In genomic region chr7:130162718-130163117, GRCm38 (mm10) we compare ENCODE assay signal across 26 mouse cellular contexts.
"Had no signal": no experiment of that assay in that cellular context is flagged by ENCODE, and none has a peak within 500 bp of the region (broad histone marks: within the 10 kb centered on the region; RNA-seq: fewer than 3 reads in every experiment).

No protein-coding gene starts in this region.

- H3K9me3 ChIP-seq: heart, embryonic 13.5 days; heart, embryonic 15.5 days; hindbrain, embryonic 13.5 days; hindbrain, embryonic 15.5 days; limb, embryonic 12.5 days; liver, embryonic 13.5 days; liver, embryonic 15.5 days had no signal

- H3K36me3 ChIP-seq: heart, embryonic 15.5 days; hindbrain, embryonic 13.5 days; hindbrain, embryonic 15.5 days; liver, embryonic 15.5 days had no signal

- H3K27ac ChIP-seq: gastrocnemius, adult 2 months; heart, adult 2 months; heart, embryonic 13.5 days; heart, embryonic 15.5 days; hindbrain, embryonic 13.5 days; hindbrain, embryonic 15.5 days; hindbrain, postnatal 0 days; kidney, postnatal 0 days; liver, embryonic 13.5 days; liver, embryonic 15.5 days had no signal

- H3K4me2 ChIP-seq: heart, embryonic 11.5 days; heart, embryonic 13.5 days; heart, embryonic 15.5 days; hindbrain, embryonic 13.5 days; hindbrain, embryonic 15.5 days; limb, embryonic 12.5 days; liver, embryonic 11.5 days; liver, embryonic 13.5 days; liver, embryonic 15.5 days had no signal

- H3K27me3 ChIP-seq: heart, embryonic 13.5 days; heart, embryonic 15.5 days; hindbrain, embryonic 13.5 days; hindbrain, embryonic 15.5 days; limb, embryonic 12.5 days; liver, embryonic 13.5 days; liver, embryonic 15.5 days had no signal

- ATAC-seq: hindbrain, postnatal 0 days; intestine, embryonic 16.5 days had no signal

- H3K4me3 ChIP-seq: gastrocnemius, adult 2 months; heart, adult 2 months; heart, embryonic 13.5 days; heart, embryonic 15.5 days; hindbrain, embryonic 13.5 days; hindbrain, embryonic 15.5 days; limb, embryonic 12.5 days; liver, embryonic 13.5 days; liver, embryonic 15.5 days had no signal

- DNase-seq: gastrocnemius, adult 2 months; gastrocnemius, postnatal 10 days; gastrocnemius, postnatal 36 days; heart, adult 11 months; heart, adult 2 months; heart, postnatal 14 days; heart, postnatal 36 days; kidney, adult 11 months; kidney, adult 2 months; kidney, postnatal 36 days; layer of hippocampus, adult 9-11 months; layer of hippocampus, postnatal 36 days; left cerebral cortex, postnatal 4 days; liver; liver, embryonic 13.5 days had no signal

- H3K9ac ChIP-seq: heart, embryonic 13.5 days; heart, embryonic 15.5 days; hindbrain, embryonic 13.5 days; hindbrain, embryonic 15.5 days; limb, embryonic 12.5 days; liver, embryonic 13.5 days; liver, embryonic 15.5 days had no signal

- H3K4me1 ChIP-seq: hindbrain, embryonic 13.5 days; liver, embryonic 13.5 days; liver, embryonic 15.5 days had no signal
